Mouse (Mus musculus) regulatory T cell (primary cell): Measurements from ENCODE around the gene Rspry1.

Experiments used
- in situ Hi-C: fragments of 300-600 bp; cut with MboI, MseI; formaldehyde crosslinking; loops from one replicate; pipeline ENCODE4 v1.15.1; 2025; ENCODE audit warnings: high pct_unique_total_duplicates

The Rspry1 gene

GRCm38 (mm10) chr8:94601607-94602385 lies at the start of gene Rspry1, which contains the start of gene Fam192a:
Gene Rspry1 (plus strand): TSS chr8:94601937.
Gene Fam192a (minus strand): TSS chr8:94601997.
- in situ Hi-C loops, result no loop called here

- in situ Hi-C loops, result no loop called here
Observed at GRCm38 (mm10) chr8:94552696-94553095, 49.0 kb upstream of the Rspry1 start.

GRCm38 (mm10) chr8:94557281-94557680 lies 44.5 kb upstream of the Rspry1 start:
- in situ Hi-C loops, result no loop called here

- in situ Hi-C loops, result no loop called here
Observed at GRCm38 (mm10) chr8:94561256-94561655, 40.5 kb upstream of the Rspry1 start.

- in situ Hi-C loops, result no loop called here
Observed at GRCm38 (mm10) chr8:94564421-94564820, 37.3 kb upstream of the Rspry1 start.

GRCm38 (mm10) chr8:94566033-94566432 lies 35.7 kb upstream of the Rspry1 start:
- in situ Hi-C loops, result no loop called here

- in situ Hi-C loops, result no loop called here
Observed at GRCm38 (mm10) chr8:94566446-94567158, 35.1 kb upstream of the Rspry1 start.

GRCm38 (mm10) chr8:94567159-94567849 lies 34.4 kb upstream of the Rspry1 start:
- in situ Hi-C loops, result no loop called here

- in situ Hi-C loops, result no loop called here
Observed at GRCm38 (mm10) chr8:94568098-94568497, 33.6 kb upstream of the Rspry1 start.

GRCm38 (mm10) chr8:94569419-94569818 lies 32.3 kb upstream of the Rspry1 start:
- in situ Hi-C loops, result no loop called here

GRCm38 (mm10) chr8:94571896-94572295 lies 29.8 kb upstream of the Rspry1 start:
- in situ Hi-C loops, result no loop called here

GRCm38 (mm10) chr8:94574159-94574907 lies 27.4 kb upstream of the Rspry1 start:
- in situ Hi-C loops, result no loop called here

- in situ Hi-C loops, result no loop called here
Observed at GRCm38 (mm10) chr8:94575148-94575547, 26.6 kb upstream of the Rspry1 start.

GRCm38 (mm10) chr8:94581820-94582483 lies 19.8 kb upstream of the Rspry1 start:
- in situ Hi-C loops, result no loop called here

GRCm38 (mm10) chr8:94582569-94582968 lies 19.2 kb upstream of the Rspry1 start:
- in situ Hi-C loops, result no loop called here

GRCm38 (mm10) chr8:94584238-94584817 lies 17.4 kb upstream of the Rspry1 start:
- in situ Hi-C loops, result no loop called here

GRCm38 (mm10) chr8:94591691-94592090 lies 10.0 kb upstream of the Rspry1 start:
- in situ Hi-C loops, result no loop called here

- in situ Hi-C loops, result no loop called here
Observed at GRCm38 (mm10) chr8:94594211-94594610, 7.5 kb upstream of the Rspry1 start.

GRCm38 (mm10) chr8:94600478-94600877 lies 1.3 kb upstream of the Rspry1 start:
- in situ Hi-C loops, result no loop called here

- in situ Hi-C loops, result no loop called here
Observed at GRCm38 (mm10) chr8:94601034-94601606, 617 bp upstream of the Rspry1 start.
